Mouse (Mus musculus) heart, postnatal 0 days (tissue): Measurements from ENCODE around the gene Nisch. TPM values are rescaled to one million over a fixed set of nuclear protein-coding genes. Genes with fewer than 3 reads are reported as not detected.

Experiments used
- ATAC-seq: fragments of 200-750 bp; cut with Nextera tagmentation; 2 replicates; pipeline ENCODE4 v1.8.0; 2017; ENCODE audit warnings: low read depth, moderate number of reproducible peaks, moderate library complexity; ENCODE audit not compliant: insufficient read depth
- DNase-seq: peaks from one replicate; pipeline ENCODE4 v3.0.0-alpha.2; 2016; ENCODE audit warnings: low spot score
- H3K27ac ChIP-seq: fragments of 300-500 bp; sonication (generic); 2 replicates; pipeline ENCODE4 v1.5.1; 2014; ENCODE audit warnings: low read depth, mild to moderate bottlenecking
- H3K27me3 ChIP-seq: fragments of 300-500 bp; sonication (generic); 2 replicates; pipeline ENCODE4 v1.6.1; 2014; ENCODE audit warnings: low read length, mixed read lengths; ENCODE audit not compliant: control insufficient read depth, insufficient read depth
- H3K36me3 ChIP-seq: fragments of 300-500 bp; sonication (generic); replicated peaks from 2 replicates; pipeline ENCODE4 v1.6.1; 2014; ENCODE audit warnings: low read length, mixed read lengths; ENCODE audit not compliant: control insufficient read depth, insufficient read depth
- H3K4me1 ChIP-seq: fragments of 300-500 bp; sonication (generic); 2 replicates; pipeline ENCODE4 v1.6.1; 2014; ENCODE audit warnings: antibody characterized with exemption; ENCODE audit not compliant: control insufficient read depth, insufficient read depth
- H3K4me2 ChIP-seq: fragments of 300-500 bp; sonication (generic); 2 replicates; pipeline ENCODE4 v1.6.1; 2014; ENCODE audit warnings: low read depth, mild to moderate bottlenecking, low read length, moderate library complexity
- H3K4me3 ChIP-seq: fragments of 300-500 bp; sonication (generic); 2 replicates; pipeline ENCODE4 v1.5.1; 2014; ENCODE audit warnings: low read depth, low read length
- H3K9ac ChIP-seq: fragments of 300-500 bp; sonication (generic); replicated peaks from 2 replicates; pipeline ENCODE4 v1.6.1; 2014; ENCODE audit warnings: low read depth, low read length, mixed read lengths
- H3K9me3 ChIP-seq: fragments of 300-500 bp; sonication (generic); replicated peaks from 2 replicates; pipeline ENCODE4 v1.6.1; 2016; ENCODE audit warnings: low read length; ENCODE audit not compliant: control insufficient read depth
- CTCF ChIP-seq: IDR thresholded peaks from 2 replicates; pipeline ENCODE4 v1.5.1; 2016; ENCODE audit warnings: antibody characterized with exemption, control low read depth, low read depth
- EP300 ChIP-seq: IDR thresholded peaks from 2 replicates; pipeline ENCODE4 v1.6.1; 2016; ENCODE audit warnings: antibody characterized with exemption, low read depth
- WGBS: fragments of 180-500 bp; shearing (Covaris S2); extraction: QIAGEN DNeasy Blood & Tissue Kit; methylation state at CpG from one replicate; pipeline ENCODE4 v1.1.7; 2014; 5-methylcytosine and 5-hydroxymethylcytosine counted together
- polyA plus RNA-seq: library from polyadenylated mRNA; unstranded; fragments of >200 nt; fragmentation: Nextera tagmentation; extraction: Ambion mirVana; gene quantifications from 2 replicates; pipeline ENCODE4 v1.2.1, GENCODE M21; 2015
- total RNA-seq: library from RNA; depleted of rRNA; stranded (reverse); fragments of >200 nt; gene quantifications from 2 replicates; pipeline ENCODE4 v1.2.3, GENCODE M21; 2014; ENCODE audit warnings: low replicate concordance

Nisch gene
- total and polyA plus RNA-seq, 2 experiments from 2014 or later: 171 to 338 TPM

- 45% methylated on average over 10 of the region's 10 CpGs for WGBS
- Histone ChIP-seq H3K4me3 (peak overlapping the region; percentile 32), H3K4me1 (0 out of 2 replicates have a peak, but pooled peaks cover 10% of the 10 kb centered on the region), H3K9ac (no peak overlapping the region), H3K36me3 (peaks cover 12% of the 10 kb centered on the region), H3K27ac (no peak overlapping the region), H3K4me2 (peak overlapping the region; percentile 52), H3K27me3 (no peaks in the 10 kb centered on the region), H3K9me3 (no peaks in the 10 kb centered on the region)
- TF ChIP-seq CTCF (no peak), EP300 (no peak)
- ATAC-seq (no peak), DNase-seq (no peak)
Measured at GRCm38 (mm10) chr14:31165991-31166630, 50.6 kb downstream of the Nisch start.

GRCm38 (mm10) chr14:31165458-31165857 is 51.3 kb downstream of the Nisch start:
- DNase-seq: no peak

GRCm38 (mm10) chr14:31165010-31165409 is 51.7 kb downstream of the Nisch start:
- Histone ChIP-seq H3K4me3 (no peak overlapping the region), H3K27me3 (no peaks in the 10 kb centered on the region), H3K27ac (no peak overlapping the region), H3K9ac (no peak overlapping the region), H3K4me2 (no peak overlapping the region), H3K9me3 (no peaks in the 10 kb centered on the region), H3K4me1 (0 out of 2 replicates have a peak, but pooled peaks cover 12% of the 10 kb centered on the region), H3K36me3 (0 out of 2 replicates have a peak, but pooled peaks cover under 1% of the 10 kb centered on the region)
- ATAC-seq: no peak
- no peak for TF ChIP-seq CTCF
- no peak for TF ChIP-seq EP300
- WGBS: 37% methylated on average over 2 of the region's 2 CpGs
- peak; percentile 21 for DNase-seq

More at GRCm38 (mm10) chr14:31165458-31165857, 51.3 kb downstream of the Nisch start:
- no peak for ATAC-seq
- no peaks in the 10 kb centered on the region for H3K9me3 ChIP-seq
- no peak overlapping the region for H3K9ac ChIP-seq
- peaks cover 5% of the 10 kb centered on the region for H3K36me3 ChIP-seq
- no peaks in the 10 kb centered on the region for H3K27me3 ChIP-seq
- no peak overlapping the region for H3K4me2 ChIP-seq
- no peak overlapping the region for H3K4me3 ChIP-seq
- no peak overlapping the region for H3K27ac ChIP-seq
- WGBS: 49% methylated on average over 7 of the region's 7 CpGs
- 0 out of 2 replicates have a peak, but pooled peaks cover 12% of the 10 kb centered on the region for H3K4me1 ChIP-seq
- TF ChIP-seq EP300 (no peak), CTCF (no peak)

- Histone ChIP-seq H3K9ac (no peak overlapping the region), H3K27ac (no peak overlapping the region), H3K4me1 (0 out of 2 replicates have a peak, but pooled peaks cover 12% of the 10 kb centered on the region), H3K36me3 (no peaks in the 10 kb centered on the region), H3K4me3 (no peak overlapping the region), H3K27me3 (no peaks in the 10 kb centered on the region), H3K9me3 (no peaks in the 10 kb centered on the region), H3K4me2 (no peak overlapping the region)
- TF ChIP-seq EP300 (no peak), CTCF (no peak)
- ATAC-seq (peak; percentile 28; the same call in 1 of the 2 replicates), DNase-seq (peak; percentile 11)
- 28% methylated on average over 8 of the region's 8 CpGs for WGBS
Measured at GRCm38 (mm10) chr14:31164067-31164466, 52.7 kb downstream of the Nisch start.

- ATAC-seq: no peak
Measured at GRCm38 (mm10) chr14:31161638-31162037, 55.1 kb downstream of the Nisch start.

More at GRCm38 (mm10) chr14:31161638-31162037, 55.1 kb downstream of the Nisch start:
- Histone ChIP-seq H3K9me3 (no peaks in the 10 kb centered on the region), H3K27ac (no peak overlapping the region), H3K36me3 (no peaks in the 10 kb centered on the region), H3K4me2 (no peak overlapping the region), H3K9ac (no peak overlapping the region), H3K4me3 (no peak overlapping the region), H3K4me1 (0 out of 2 replicates have a peak, but pooled peaks cover 12% of the 10 kb centered on the region), H3K27me3 (no peaks in the 10 kb centered on the region)
- 79% methylated on average over 10 of the region's 10 CpGs for WGBS
- TF ChIP-seq EP300 (no peak), CTCF (no peak)
- no peak for DNase-seq
